Mouse (Mus musculus) hindlimb bud, embryonic 11.5 days (tissue): ENCODE data around the gene Copg2.

ENCODE experiments used
- DNase-seq: peaks from one replicate; pipeline ENCODE4 v3.0.0-alpha.2; 2012; ENCODE audit warnings: low read depth, low spot score; ENCODE audit errors: extremely low spot score

Gene Copg2

DNA sequence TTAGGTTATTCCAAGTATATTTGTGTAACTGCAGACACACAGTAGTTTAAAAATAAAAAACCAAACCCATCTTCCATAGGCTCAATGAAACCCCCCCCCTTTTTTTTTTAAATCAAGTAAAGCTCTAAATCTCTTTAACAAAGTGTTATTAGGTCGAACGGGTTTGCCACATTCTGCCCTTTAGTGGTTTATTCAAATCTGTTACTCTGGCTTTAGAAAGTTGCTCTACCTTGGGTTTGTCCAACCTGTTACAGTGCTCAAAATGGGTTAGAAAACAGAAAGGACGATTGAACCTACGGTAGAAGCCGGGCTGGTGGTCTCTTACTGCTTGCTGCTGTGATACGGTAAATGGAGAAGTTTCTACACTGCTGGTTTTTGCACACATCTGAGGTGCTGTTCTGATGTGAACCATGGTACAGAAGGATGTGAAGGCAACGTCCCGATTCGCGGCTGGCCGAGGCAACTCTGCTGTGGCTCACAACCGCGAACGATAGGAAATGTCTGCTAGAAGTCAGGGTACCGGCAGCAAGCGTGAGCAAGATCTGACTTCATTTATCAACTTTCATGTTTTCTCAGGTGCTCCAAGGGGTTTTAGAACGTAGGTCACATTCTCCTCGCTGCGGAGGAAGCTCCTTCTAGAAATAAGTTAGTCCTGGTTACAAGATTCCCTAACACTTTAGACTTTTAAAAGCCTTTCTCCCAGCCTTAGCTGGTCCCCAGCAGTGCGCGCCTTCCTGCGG, 161.4 kb downstream of the Copg2 start:
- DNase-seq, result no peak

DNA sequence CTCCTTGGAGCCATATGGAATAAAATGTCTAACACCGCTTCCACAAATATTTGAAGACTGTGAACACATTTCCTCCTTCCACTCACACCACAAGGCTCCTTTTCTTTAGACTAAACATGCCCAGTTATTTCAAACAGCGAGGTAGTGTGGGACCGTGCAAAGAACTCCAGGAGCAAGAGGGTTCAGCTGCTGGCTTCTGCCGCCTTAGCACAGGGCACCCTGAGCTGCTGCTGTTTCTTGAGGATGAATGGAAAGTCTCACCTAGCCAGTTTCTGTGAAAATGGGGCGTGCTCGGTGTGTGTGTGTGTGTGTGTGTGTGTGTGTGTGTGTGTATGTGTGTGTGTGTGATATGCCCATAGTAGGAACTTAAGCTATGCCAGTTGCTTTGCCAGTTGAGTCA, 162.1 kb downstream of the Copg2 start:
- DNase-seq, result no peak

DNA sequence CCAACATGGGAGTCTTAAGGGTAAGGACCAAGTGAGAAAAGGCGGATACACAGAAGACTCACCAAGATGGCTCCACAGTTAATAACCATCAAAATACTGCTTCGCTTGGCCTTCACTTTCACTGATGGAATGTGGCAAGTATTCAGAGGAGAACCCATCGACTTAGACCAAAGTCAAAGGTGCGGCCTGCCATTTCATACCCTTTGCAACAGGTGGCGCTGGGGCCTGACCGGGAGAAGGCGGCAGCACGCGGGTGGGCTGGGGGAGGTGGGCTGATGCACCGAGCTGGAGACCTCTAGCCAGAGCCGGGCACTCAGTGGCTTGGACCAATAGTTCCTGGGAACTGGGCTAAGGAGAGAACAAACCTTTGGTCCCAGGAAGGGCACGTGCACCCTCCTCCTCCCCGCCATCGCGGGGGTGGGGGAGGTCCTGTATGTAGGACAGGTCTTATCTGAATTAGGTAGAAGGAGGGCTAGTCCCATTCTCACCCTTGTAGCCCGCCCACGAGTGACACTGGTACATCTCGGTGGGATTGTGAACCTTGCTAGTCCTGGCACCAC, 163.9 kb downstream of the Copg2 start:
- no peak for DNase-seq

DNA sequence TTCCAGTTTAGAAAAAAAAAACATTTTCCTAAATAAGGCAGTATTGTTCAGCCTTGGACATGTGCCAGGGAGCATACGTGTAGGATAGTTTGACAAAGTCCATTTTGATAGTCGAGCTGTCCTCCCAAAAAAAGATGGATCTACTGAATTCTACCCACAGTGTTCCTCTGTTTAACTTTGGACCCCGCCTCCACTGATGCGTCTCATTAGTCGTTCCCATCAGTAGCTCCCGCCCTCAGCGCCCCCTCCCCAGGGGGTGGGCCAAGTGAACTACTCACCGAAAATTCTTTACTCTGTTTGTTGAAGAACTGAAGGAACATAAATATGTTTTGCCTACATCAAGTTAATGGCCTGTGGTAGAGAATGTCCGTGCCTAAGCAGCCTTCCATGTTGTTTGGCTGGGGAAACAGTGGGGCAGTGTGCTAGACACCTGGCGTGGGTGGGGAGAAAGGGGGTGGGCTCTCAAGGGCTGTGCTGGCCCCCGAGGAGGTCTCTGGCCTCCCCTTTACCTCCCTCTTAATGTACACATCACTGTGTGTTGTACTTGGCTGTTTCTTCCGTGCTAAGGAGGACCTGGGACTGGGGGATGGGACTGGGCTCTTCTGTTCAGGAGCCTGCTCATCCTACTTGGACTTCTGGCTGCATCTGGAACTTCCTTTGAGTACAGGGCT, 166.2 kb downstream of the Copg2 start:
- DNase-seq, result no peak

- no peak for DNase-seq
These were observed 173.3 kb downstream of the Copg2 start, which contains the start of gene Mest for GRCm38 (mm10) chr6:30723331-30723730. Gene Mest (plus strand): TSS chr6:30723547.

DNA sequence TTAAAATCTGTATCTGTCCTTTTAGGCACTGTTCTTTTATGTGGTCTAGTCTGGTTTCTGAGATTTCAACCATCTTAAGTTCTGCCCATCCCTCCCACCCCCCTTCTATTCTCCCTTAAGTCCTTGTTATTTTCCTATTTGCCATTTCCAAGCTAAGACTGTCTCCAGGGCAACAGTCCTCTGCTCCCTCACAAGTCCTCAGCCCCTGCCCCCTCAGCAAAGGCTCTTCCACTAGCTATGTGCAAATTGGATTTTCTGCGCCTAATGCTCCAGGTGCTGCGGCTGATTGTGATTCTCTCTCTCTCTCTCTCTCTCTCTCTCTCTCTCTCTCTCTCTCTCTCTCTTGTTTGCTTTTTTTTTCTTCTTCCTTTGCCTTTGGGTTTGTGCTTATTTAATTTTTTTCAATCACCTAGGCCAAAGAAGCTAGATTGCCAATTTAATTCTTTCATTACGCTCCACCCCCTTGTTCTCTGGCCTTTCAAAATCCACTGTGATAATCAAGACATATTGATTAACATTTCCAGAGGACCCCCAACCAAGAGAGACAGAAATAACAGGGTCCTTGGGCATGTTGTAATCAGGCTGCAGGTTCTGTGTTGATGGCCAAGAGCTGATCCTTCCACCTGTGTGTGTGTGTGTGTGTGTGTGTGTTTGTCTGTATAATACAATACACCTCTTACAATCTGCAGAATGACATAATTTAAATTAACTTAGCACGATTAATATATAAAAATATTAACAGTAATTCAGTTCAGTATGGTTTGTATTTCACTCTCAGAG, 174.0 kb downstream of the Copg2 start:
- no peak for DNase-seq

- DNase-seq, result no peak
These were observed 179.8 kb downstream of the Copg2 start for GRCm38 (mm10) chr6:30716796-30717195.

GRCm38 (mm10) chr6:30714891-30715471, 181.6 kb downstream of the Copg2 start:
- DNase-seq, result no peak

DNA sequence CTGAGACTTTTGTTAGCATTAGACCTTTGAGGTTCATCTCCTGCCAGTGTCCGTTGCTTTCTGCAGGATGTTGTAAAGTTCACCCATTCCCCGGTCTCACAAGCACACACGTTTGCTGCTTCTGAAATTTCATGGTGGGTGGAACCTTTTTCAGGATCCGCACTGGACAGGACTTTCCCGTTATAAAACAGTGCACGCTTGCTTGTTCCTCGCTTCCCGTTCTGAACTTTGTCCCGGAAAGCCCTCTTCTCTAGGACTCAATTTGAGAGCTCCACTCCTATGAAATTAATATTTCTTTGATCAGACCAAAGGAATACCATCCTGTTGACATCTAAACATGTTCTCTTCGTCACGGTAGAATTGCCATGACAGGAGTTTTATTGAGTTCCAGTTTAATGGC, 182.7 kb downstream of the Copg2 start:
- no peak for DNase-seq

- DNase-seq, result no peak
These were observed 183.1 kb downstream of the Copg2 start for GRCm38 (mm10) chr6:30713455-30713854.

DNA sequence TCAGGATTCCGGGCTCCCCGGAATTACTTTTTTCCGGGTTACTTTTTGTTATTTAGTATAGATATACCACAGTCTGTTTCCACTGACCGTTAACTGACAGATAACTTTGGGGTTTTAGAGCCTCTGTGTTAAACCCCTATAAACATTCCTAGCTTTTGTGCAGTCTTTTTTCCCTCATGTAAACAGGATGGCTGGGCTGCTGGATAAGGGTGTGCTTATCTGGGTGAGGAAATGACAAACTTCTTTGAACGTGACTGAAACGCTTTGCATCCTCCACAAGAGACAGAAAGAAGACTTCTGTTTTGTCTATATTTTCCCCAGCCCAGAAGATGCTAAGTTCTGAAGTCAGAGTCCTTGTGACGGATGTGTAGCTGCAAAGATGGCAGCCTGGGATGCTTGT, 184.1 kb downstream of the Copg2 start:
- no peak for DNase-seq

DNA sequence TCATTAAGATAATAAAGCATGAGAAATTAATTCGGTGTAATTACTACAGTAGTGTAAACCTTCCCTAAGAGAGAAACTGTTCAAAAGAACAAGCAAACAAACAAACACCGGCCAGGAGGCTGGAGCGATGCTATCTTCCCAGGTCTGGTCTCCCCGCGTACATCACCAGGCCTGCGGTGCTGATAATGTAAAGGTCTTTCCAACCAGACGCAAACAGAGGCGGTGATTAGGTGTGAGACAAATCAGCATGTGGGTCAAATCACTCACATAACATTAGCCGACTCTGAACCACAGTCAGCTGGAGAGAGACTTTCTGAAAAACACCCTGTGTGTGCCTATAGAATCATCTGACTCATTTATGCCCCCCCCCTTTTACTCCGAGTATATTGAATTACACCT, 185.2 kb downstream of the Copg2 start:
- DNase-seq, result no peak

- DNase-seq, result no peak
These were observed 185.9 kb downstream of the Copg2 start for GRCm38 (mm10) chr6:30710371-30711364.

- no peak for DNase-seq
These were observed 187.5 kb downstream of the Copg2 start for GRCm38 (mm10) chr6:30709115-30709514.

DNA sequence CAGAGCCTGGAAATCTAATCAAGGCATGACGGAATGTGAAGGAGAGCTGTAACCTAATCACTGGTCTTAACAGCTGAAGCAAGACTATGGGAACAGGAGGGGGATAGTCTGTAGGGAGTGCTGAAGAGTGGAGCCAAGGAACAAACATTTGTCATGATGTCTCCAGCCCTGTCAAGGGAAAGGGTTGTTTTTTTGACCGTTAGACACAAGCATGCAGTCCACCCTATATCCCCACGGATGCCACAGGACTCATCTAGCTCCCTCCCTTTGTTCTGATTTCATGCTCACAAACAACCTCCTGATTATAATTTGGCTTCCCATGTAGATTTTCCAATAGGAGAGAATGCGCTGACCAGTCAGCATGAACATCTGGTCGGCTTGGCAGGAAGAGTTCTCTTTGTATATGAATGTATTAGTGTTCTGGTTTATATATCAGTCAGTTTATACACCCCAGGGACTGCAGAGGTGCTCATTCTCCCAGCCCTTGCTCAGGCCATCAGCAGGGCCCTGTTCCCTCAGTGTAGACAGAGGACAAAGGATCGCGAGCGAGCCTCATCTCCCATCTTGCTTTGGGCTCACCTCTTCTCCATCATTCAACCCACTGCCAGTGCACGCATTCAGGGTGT, 192.5 kb downstream of the Copg2 start:
- DNase-seq, result no peak

DNA sequence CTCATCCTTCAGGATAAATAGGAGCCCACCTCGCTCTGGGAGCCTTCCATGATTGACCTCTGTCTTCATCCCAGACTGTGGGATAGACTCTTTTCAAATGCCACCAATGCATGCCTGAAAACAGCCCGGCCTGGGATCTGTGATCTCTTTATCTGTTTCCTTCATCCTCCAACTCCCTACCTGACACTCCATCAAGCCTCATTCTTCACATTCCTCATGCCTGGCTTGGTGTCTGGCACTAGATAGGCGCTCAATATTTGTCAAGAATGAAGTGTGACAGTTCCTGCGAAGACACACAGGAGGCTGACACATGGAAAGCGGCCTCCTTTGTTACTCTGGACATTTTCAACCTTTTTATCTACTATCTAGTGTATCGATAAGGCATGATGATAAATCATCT, 193.1 kb downstream of the Copg2 start:
- DNase-seq, result no peak

DNA sequence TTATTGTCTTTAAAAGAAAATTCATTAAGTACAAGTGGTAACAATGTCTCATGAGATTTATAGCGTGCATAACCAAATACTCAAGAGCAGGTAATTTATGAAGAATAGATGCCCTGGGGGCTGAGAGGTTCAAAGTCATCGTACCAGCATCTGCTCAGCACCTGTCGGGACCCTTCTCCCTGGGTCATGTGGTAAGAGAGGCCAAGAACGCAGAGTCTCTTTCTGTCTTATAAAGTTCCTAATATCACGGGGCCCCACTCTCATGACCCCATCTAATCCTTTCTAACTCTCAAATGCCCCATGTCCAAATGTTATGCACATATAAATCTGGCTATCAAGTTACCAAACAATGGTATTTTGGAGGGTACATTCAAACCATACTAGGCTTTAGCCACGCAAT, 193.7 kb downstream of the Copg2 start:
- DNase-seq, result no peak

- DNase-seq, result no peak
These were observed 196.4 kb downstream of the Copg2 start for GRCm38 (mm10) chr6:30700182-30700581.

DNA sequence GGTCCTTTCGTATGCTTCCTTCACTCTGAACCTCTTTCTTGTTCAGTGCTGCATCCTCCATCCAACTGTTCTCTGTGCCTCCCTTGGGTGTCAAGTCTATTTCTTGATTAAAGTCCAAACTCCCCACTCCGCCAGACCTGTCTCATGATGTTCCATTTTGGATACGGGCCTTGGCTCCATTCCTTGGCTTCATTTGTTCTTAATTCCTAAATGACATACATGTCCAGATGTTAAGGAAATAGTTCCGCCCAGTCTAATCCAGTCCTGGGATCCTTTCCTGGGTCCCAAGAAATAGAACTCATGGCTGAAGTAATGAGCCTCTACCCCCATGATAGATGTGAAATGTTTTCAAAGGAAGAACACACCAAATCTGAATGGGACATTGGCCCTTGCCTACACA, 198.6 kb downstream of the Copg2 start:
- no peak for DNase-seq
